Mouse (Mus musculus): ENCODE results near the gene Cnga4. TPM values are rescaled to one million over a fixed set of nuclear protein-coding genes. Genes with fewer than 3 reads are reported as not detected.
A peak's percentile ranks its signal among the peaks of the same experiment; 100 is the strongest.
"Not testable (repeated sequence)": the region's sequence is repeated elsewhere in the genome, so short reads cannot be mapped to it uniquely, and the experiment has no call there.

Cnga4 gene
- total RNA-seq, 1 experiment from 2014 or later, result not detected

GRCm38 (mm10) chr7:105399935-105400624 lies 4.3 kb upstream of the Cnga4 start, which contains the start of gene Fam160a2:
Gene Fam160a2, minus strand, starts transcription at chr7:105400054.
- peak; percentile 80 to 87 for ATAC-seq (replicated peaks in 1 of 2; ENCODE audit: insufficient read depth in 1 of 2, low FRiP score in 2 of 2, low TSS enrichment in 1 of 2, low read depth in 1 of 2, poor library complexity in 2 of 2, severe bottlenecking in 2 of 2)

DNA sequence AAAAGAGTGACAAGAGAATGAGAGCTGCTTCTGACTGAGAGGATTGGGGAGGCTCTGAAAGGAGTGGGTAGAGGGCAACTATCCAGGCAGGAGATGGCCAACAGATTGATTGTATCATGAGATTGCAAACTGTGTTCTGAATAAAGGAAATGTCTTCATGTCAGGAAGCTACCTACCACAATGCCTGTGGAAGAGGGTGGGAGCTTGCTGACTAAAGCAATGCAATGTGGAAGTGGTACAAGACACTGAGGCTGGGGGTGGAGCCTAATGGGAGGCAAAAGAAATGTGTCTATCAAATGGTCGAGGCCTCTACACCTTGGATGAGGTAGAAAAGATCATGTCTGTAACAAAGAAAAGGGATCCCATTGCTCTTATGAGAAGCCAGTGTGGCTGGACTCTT lies 2.0 kb downstream of the Cnga4 start:
- ATAC-seq (replicated peaks in 1 of 2; ENCODE audit: insufficient read depth in 1 of 2, low FRiP score in 2 of 2, low TSS enrichment in 1 of 2, low read depth in 1 of 2, poor library complexity in 2 of 2, severe bottlenecking in 2 of 2), result peak in 1 of 2 experiments; percentile 57; a peak in 1 of 4 replicates

- peak; percentile 65 to 78; a peak in 2 of 4 replicates for ATAC-seq (replicated peaks in 1 of 2; ENCODE audit: insufficient read depth in 1 of 2, low FRiP score in 2 of 2, low TSS enrichment in 1 of 2, low read depth in 1 of 2, poor library complexity in 2 of 2, severe bottlenecking in 2 of 2)
Measured at GRCm38 (mm10) chr7:105411874-105412632, 7.7 kb downstream of the Cnga4 start.

DNA sequence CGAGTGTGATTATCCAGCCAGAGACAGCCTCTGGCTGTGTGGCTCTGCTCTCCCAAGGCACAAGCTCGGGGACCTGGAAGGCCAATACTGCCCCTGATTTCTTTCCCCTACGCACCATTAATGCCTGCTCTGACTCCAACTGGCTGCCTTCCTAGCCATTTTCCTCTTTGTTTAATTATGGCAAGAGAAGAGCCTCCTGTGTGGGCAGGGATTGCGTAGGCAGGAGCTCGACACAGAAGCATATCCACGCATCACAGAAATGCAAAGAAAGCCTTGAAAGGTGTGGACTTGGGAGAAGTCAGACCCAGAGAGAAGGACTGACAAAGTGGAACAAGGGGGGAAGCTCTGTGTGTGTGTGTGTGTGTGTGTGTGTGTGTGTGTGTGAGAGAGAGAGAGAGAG lies 10.0 kb downstream of the Cnga4 start:
- ATAC-seq (replicated peaks in 1 of 2; ENCODE audit: insufficient read depth in 1 of 2, low FRiP score in 2 of 2, low TSS enrichment in 1 of 2, low read depth in 1 of 2, poor library complexity in 2 of 2, severe bottlenecking in 2 of 2), result no peak

DNA sequence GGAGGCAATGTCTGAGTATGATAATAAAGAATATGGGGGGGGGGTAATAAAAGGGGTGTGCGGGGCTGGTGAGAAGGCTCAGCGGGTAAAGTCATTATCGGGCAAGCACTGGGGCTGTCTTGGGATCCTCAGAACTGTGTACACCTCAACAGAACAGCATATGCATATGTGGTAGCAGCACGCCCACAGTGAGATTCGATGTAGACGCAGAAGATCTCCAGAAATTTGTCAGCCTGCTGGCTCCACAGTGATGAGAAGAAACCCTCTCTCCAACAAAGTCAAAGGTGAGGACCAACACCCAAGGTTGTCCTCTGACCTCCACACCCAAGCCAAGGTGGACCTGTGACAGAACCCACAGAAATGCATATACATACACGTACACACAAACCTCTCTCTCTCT lies 12.2 kb downstream of the Cnga4 start:
- ATAC-seq (replicated peaks in 1 of 2; ENCODE audit: insufficient read depth in 1 of 2, low FRiP score in 2 of 2, low TSS enrichment in 1 of 2, low read depth in 1 of 2, poor library complexity in 2 of 2, severe bottlenecking in 2 of 2), result no peak

- no peak for ATAC-seq (replicated peaks in 1 of 2; ENCODE audit: insufficient read depth in 1 of 2, low FRiP score in 2 of 2, low TSS enrichment in 1 of 2, low read depth in 1 of 2, poor library complexity in 2 of 2, severe bottlenecking in 2 of 2)
Measured at GRCm38 (mm10) chr7:105418106-105418505, 13.7 kb downstream of the Cnga4 start.

DNA sequence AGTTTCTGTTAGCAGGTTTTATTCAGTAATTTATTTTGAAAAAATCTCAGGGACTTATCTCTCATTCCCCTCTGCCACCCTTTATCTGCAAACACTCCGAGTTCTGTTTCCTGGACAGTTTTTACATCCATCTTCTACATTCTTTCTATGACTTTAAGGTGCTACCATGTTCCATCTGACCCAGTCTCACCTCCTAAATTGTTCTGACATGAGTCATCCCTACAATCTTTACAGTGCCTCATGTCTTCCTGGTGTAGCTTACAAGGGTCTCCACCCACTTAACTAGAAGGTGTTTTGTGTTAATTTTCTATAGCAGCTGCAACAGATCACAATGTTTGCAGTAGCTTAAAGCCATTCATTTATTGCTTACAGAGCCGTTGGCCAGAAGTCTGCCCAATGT lies 16.5 kb downstream of the Cnga4 start:
- ATAC-seq (replicated peaks in 1 of 2; ENCODE audit: insufficient read depth in 1 of 2, low FRiP score in 2 of 2, low TSS enrichment in 1 of 2, low read depth in 1 of 2, poor library complexity in 2 of 2, severe bottlenecking in 2 of 2), result no peak

DNA sequence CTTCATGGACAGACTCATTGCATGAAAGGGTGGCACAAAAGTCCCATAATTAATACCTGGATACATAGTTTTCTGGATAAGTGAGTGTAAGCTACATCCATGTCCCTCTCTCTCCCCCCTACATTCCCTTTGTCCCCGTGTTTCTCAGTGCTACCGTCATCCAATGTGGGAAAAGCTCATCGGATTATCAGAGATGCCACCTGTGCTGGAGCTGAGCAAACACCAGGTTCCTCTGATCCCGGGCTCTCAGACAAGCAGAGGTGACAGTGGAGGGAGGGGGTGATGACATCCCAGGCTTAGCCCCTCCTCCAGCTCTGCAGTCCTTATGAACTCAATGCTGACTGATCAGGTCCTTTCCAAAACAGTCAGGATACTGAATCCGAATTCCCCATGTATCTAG lies 20.0 kb downstream of the Cnga4 start:
- no peak for ATAC-seq (replicated peaks in 1 of 2; ENCODE audit: insufficient read depth in 1 of 2, low FRiP score in 2 of 2, low TSS enrichment in 1 of 2, low read depth in 1 of 2, poor library complexity in 2 of 2, severe bottlenecking in 2 of 2)

GRCm38 (mm10) chr7:105425424-105426043 lies 21.2 kb downstream of the Cnga4 start, which contains the start of gene Cckbr:
Gene Cckbr, plus strand, starts transcription at chr7:105425731.
- peak; percentile 50 to 57 for ATAC-seq (replicated peaks in 1 of 2; ENCODE audit: insufficient read depth in 1 of 2, low FRiP score in 2 of 2, low TSS enrichment in 1 of 2, low read depth in 1 of 2, poor library complexity in 2 of 2, severe bottlenecking in 2 of 2)

GRCm38 (mm10) chr7:105426051-105426450 lies 21.7 kb downstream of the Cnga4 start:
- peak; percentile 17 to 28; a peak in 1 of 4 replicates for ATAC-seq (replicated peaks in 1 of 2; ENCODE audit: insufficient read depth in 1 of 2, low FRiP score in 2 of 2, low TSS enrichment in 1 of 2, low read depth in 1 of 2, poor library complexity in 2 of 2, severe bottlenecking in 2 of 2)

GRCm38 (mm10) chr7:105432058-105432457 lies 27.7 kb downstream of the Cnga4 start:
- no peak for ATAC-seq (replicated peaks in 1 of 2; ENCODE audit: insufficient read depth in 1 of 2, low FRiP score in 2 of 2, low TSS enrichment in 1 of 2, low read depth in 1 of 2, poor library complexity in 2 of 2, severe bottlenecking in 2 of 2)

GRCm38 (mm10) chr7:105433859-105434258 lies 29.5 kb downstream of the Cnga4 start:
- no peak for ATAC-seq (replicated peaks in 1 of 2; ENCODE audit: insufficient read depth in 1 of 2, low FRiP score in 2 of 2, low TSS enrichment in 1 of 2, low read depth in 1 of 2, poor library complexity in 2 of 2, severe bottlenecking in 2 of 2)

DNA sequence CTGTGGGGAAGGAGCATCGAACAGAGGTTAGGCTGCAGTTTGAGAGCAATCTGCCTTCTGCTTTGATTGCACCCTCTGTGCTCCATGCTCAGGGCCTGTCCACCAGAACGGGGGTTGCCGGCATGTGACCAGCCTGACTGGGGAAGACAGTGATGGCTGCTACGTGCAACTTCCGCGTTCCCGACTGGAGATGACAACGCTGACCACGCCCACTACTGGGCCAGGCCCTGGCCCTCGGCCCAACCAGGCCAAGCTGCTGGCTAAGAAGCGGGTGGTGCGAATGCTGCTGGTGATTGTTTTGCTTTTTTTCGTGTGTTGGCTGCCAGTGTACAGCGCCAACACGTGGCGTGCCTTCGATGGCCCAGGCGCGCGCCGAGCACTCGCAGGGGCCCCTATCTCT lies 30.4 kb downstream of the Cnga4 start:
- no peak for ATAC-seq (replicated peaks in 1 of 2; ENCODE audit: insufficient read depth in 1 of 2, low FRiP score in 2 of 2, low TSS enrichment in 1 of 2, low read depth in 1 of 2, poor library complexity in 2 of 2, severe bottlenecking in 2 of 2)

DNA sequence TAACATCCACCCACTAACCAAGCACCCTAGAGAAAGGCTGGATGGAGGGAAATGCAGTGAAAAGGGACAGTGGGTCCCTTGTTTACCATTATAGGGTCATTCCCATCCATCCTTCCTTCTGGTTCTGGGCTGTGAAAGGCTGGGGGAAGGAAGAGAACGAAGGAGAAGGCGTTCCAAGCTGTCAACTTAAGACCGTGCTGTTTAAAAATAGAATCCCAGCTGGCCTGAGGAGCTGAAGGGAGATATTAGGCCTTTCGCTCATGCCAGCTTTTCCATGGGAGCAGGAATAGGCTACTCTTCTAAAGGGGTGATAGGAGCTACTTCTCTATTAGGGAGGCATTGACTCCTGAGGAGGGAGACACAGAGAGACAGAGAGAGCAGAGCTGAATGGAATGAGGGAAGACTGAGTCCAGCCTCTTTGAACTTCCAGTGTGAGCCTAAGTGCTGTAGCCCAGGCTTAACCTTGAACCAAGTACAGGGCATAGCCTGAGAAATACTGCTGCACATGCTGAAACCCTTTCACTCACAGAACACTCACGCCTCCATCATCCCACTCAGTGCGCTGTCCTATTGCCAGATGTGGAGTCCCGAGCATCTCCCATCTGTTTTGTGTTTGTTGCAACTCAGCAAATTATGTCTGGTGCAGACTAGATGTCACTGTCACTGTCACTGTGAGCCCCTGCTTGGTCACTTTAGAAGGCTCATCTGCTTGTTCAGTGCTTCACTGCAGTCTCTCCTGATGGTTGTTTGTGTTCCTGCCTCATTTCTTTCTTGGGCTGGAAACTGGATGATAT lies 33.8 kb downstream of the Cnga4 start:
- ATAC-seq (replicated peaks in 1 of 2; ENCODE audit: insufficient read depth in 1 of 2, low FRiP score in 2 of 2, low TSS enrichment in 1 of 2, low read depth in 1 of 2, poor library complexity in 2 of 2, severe bottlenecking in 2 of 2), result no peak

DNA sequence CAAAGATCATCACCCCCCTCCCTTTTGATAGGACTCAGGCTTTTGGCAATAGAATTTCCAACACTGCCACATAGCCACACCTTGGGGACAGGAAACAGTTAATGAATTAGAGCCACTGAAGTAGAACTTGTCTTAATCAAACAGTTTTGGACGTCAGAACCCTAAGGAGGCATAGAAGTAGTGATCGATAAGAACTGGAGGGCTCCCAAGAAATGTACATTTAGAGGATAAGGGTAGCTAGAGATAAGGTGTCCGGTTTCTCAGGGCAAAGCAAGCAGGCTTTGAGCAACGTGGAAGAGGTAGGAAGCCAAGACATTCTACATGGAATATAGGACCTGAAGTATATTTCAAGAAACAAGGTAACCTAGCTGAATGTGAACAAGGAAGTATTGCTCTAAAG lies 37.1 kb downstream of the Cnga4 start:
- ATAC-seq (replicated peaks in 1 of 2; ENCODE audit: insufficient read depth in 1 of 2, low FRiP score in 2 of 2, low TSS enrichment in 1 of 2, low read depth in 1 of 2, poor library complexity in 2 of 2, severe bottlenecking in 2 of 2), result no peak

DNA sequence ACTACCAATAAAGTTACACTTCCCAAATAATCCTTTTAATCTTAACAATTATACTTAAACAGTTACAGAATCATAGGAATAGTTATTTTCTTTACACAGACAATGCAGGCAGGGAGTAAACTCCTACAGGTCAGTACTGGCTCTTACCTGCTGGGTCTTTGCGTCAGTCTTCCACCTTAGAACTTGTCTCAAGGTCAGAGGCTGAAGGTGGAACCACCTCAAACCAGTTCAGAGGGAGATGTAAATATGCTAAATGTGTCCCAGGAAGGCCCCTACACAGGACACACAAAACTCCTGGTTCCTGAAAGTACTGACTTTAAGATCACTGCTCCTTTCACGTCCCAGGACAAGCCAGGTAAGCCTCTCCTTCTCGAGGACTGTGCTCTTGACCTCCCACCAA lies 40.7 kb downstream of the Cnga4 start:
- no peak for ATAC-seq (replicated peaks in 1 of 2; ENCODE audit: insufficient read depth in 1 of 2, low FRiP score in 2 of 2, low TSS enrichment in 1 of 2, low read depth in 1 of 2, poor library complexity in 2 of 2, severe bottlenecking in 2 of 2)

- not testable (repeated sequence) for ATAC-seq (replicated peaks in 1 of 2; ENCODE audit: insufficient read depth in 1 of 2, low FRiP score in 2 of 2, low TSS enrichment in 1 of 2, low read depth in 1 of 2, poor library complexity in 2 of 2, severe bottlenecking in 2 of 2)
Measured at GRCm38 (mm10) chr7:105453345-105453744, 49.0 kb downstream of the Cnga4 start.

Data from hematopoietic stem cell, adult 5-6 weeks (primary cell).